Mouse (Mus musculus) stomach, embryonic 16.5 days (tissue): ENCODE measurements around the gene Invs. TPM values are rescaled to one million over a fixed set of nuclear protein-coding genes. Genes with fewer than 3 reads are reported as not detected.

ENCODE experiments used
- ATAC-seq: fragments of 200-750 bp; cut with Nextera tagmentation; 2 replicates; pipeline ENCODE4 v1.8.0; 2017; ENCODE audit warnings: moderate number of reproducible peaks, moderate TSS enrichment; ENCODE audit not compliant: insufficient read depth, low FRiP score
- H3K27ac ChIP-seq: fragments of 300-500 bp; sonication (generic); 2 replicates; pipeline ENCODE4 v1.5.1; 2014; ENCODE audit warnings: low read length
- H3K27me3 ChIP-seq: fragments of 300-500 bp; sonication (generic); 2 replicates; pipeline ENCODE4 v1.6.1; 2014; ENCODE audit warnings: low read length, control low read depth, mixed read lengths; ENCODE audit not compliant: control insufficient read depth, insufficient read depth
- H3K36me3 ChIP-seq: fragments of 300-500 bp; sonication (generic); 2 replicates; pipeline ENCODE4 v1.6.1; 2014; ENCODE audit warnings: low read length; ENCODE audit not compliant: control insufficient read depth, insufficient read depth
- H3K4me1 ChIP-seq: fragments of 300-500 bp; sonication (generic); 2 replicates; pipeline ENCODE4 v1.6.1; 2014; ENCODE audit warnings: low read length, control low read depth, mixed read lengths; ENCODE audit not compliant: control insufficient read depth, insufficient read depth
- H3K4me2 ChIP-seq: fragments of 300-500 bp; sonication (generic); 2 replicates; pipeline ENCODE4 v1.6.1; 2014; ENCODE audit warnings: low read depth, low read length, mixed read lengths
- H3K4me3 ChIP-seq: fragments of 300-500 bp; sonication (generic); replicated peaks from 2 replicates; pipeline ENCODE4 v1.5.1; 2014; ENCODE audit warnings: mild to moderate bottlenecking, low read length
- H3K9ac ChIP-seq: fragments of 300-500 bp; sonication (generic); 2 replicates; pipeline ENCODE4 v1.6.1; 2014; ENCODE audit warnings: low read length
- H3K9me3 ChIP-seq: fragments of 300-500 bp; sonication (generic); replicated peaks from 2 replicates; pipeline ENCODE4 v1.6.1; 2016; ENCODE audit warnings: low read length, control low read depth; ENCODE audit not compliant: control insufficient read depth
- WGBS: fragments of 180-500 bp; shearing (Covaris S2); extraction: QIAGEN DNeasy Blood & Tissue Kit; methylation state at CpG from one replicate; pipeline ENCODE4 v1.1.7; 2014; 5-methylcytosine and 5-hydroxymethylcytosine counted together
- polyA plus RNA-seq: library from polyadenylated mRNA; unstranded; fragments of >200 nt; fragmentation: Nextera tagmentation; extraction: Ambion mirVana; gene quantifications from 2 replicates; pipeline ENCODE4 v1.2.1, GENCODE M21; 2015

Invs gene
- polyA plus RNA-seq = 9.2 and 10.2 TPM in 2 replicates

DNA sequence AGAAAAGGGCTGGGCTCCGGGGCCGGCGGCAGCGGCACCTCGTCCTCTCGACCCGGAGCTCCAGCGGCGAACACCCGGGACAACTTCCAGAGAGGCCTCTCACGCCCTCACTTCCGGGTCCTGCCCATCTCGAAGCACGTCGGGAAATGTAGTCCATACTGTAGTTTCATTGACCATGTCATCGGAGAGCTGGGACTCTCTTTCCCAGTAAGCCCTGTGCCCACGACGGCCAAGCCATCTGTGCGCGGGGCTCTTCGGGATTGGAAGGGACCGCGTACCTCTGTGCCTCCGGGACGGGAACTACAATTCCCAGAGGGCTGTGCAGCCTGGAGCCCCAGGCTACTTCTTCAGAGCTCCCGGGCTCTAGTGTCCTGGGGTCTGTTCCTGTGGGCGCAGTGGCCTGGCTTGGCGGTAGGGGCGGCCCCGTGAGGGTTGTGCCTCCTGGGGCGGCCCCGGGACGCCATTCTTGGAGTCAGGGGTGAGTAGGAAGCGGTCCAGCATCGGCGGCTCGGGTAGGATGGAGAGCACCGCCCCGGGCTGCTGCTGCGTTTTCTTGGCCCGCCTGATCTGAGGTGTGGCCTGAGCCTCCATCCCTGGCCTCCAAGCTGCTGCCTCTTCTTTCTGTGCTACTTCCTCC is at the start of gene Invs, which contains the start of gene Erp44:
TSS of gene Invs (plus strand) at position 263 of the 637 bp plus-strand sequence.
TSS of gene Erp44 (minus strand) at position 61 of the 637 bp plus-strand sequence.
- Histone ChIP-seq H3K4me2 (peak within 1 kb of the TSS; percentile 72), H3K36me3 (no peaks in the 10 kb centered on the region), H3K4me1 (peaks cover 8% of the 10 kb centered on the region), H3K4me3 (peak within 1 kb of the TSS; percentile 96), H3K9ac (peak within 1 kb of the TSS; percentile 95), H3K27ac (peak within 1 kb of the TSS; percentile 85), H3K9me3 (no peaks in the 10 kb centered on the region), H3K27me3 (no peaks in the 10 kb centered on the region)
- under 1% methylated on average over 41 of the region's 41 CpGs for WGBS
- peak; percentile 100 for ATAC-seq

DNA sequence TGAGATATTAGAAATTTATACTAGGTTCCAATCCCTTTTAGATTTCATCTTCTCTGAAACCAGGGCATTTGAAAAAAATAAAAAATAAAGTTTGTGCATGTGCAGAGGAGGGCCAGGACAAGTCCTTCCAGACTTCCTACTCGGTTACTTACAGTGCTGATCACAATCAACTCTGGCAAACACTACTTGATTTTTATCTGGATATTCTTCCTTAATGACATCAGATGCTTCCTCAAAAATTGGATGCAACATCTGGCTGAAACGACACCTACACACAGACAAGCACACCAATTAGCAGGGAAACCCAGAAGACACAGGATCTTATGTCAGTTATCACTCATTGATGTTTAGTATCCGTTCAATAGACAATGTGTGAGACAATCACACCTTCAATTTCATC is 42.8 kb upstream of the Invs start:
- 79% methylated on average over 3 of the region's 3 CpGs for WGBS
- Histone ChIP-seq H3K27ac (no peak overlapping the region), H3K9ac (no peak overlapping the region), H3K4me3 (no peak overlapping the region), H3K4me2 (no peak overlapping the region), H3K4me1 (no peaks in the 10 kb centered on the region), H3K27me3 (no peaks in the 10 kb centered on the region), H3K9me3 (no peaks in the 10 kb centered on the region), H3K36me3 (no peaks in the 10 kb centered on the region)
- ATAC-seq = no peak

DNA sequence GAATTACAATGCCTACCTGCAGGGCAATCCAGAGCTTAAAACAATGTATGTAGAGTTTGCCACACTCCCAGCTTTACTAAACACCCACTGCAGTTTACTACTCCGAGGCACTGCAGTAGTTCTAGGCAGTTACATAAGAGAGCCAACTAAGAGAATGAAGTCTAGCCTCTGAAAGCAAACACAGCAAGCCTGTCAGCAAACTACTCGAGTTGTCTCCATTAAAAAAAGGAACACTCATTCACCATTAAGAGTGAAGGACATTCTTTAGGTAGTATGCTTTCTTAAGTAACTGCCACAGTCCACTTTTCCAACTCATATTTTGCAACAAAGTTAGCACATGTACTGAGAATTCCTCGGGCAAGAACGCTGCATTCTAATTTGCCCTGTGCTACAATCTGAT is 40.5 kb upstream of the Invs start:
- Histone ChIP-seq H3K27me3 (no peaks in the 10 kb centered on the region), H3K4me2 (no peak overlapping the region), H3K4me1 (no peaks in the 10 kb centered on the region), H3K9ac (no peak overlapping the region), H3K9me3 (no peaks in the 10 kb centered on the region), H3K4me3 (no peak overlapping the region), H3K36me3 (no peaks in the 10 kb centered on the region), H3K27ac (no peak overlapping the region)
- no peak for ATAC-seq
- 82% methylated on average over 4 of the region's 4 CpGs for WGBS

DNA sequence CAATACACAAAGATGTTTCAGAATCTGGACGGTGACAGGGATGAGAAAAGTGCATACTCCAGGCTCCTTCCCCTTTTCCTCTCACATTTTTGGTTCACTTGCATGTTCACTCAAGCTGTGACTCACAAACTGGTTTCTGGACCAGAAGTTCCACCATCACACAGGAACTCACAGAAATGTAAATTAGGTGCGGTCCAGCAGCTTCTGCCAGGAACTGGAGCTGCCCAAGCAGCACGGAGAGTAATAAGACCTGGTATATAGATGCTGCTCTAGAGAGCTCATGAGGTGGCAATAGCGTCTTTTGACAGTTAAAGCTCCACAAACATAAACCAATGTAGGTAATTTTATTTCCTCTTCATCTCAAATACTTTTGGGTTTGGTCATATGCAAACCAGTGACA is 37.1 kb upstream of the Invs start:
- Histone ChIP-seq H3K4me3 (no peak overlapping the region), H3K9me3 (no peaks in the 10 kb centered on the region), H3K27ac (no peak overlapping the region), H3K4me2 (no peak overlapping the region), H3K27me3 (no peaks in the 10 kb centered on the region), H3K36me3 (no peaks in the 10 kb centered on the region), H3K9ac (no peak overlapping the region), H3K4me1 (no peaks in the 10 kb centered on the region)
- 86% methylated on average over 4 of the region's 4 CpGs for WGBS
- ATAC-seq = no peak

DNA sequence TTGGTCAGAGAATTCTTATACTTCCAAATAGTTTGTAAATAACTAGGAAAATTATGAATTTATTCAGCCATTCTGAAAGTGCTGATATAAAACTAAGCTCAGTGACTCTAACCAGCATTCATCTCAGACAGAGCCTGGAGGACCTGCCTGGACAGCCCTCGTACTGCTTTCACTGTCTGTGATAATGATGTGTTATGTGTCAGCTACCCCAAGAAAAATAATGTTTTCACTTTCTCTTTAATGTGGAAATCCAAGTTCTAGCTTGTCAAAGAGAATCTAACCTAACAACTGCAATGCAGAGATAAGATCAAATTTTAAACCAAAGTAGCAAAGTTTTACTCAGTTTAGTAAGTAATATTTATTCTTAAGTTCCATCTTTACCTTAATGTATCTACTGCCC is 35.8 kb upstream of the Invs start:
- Histone ChIP-seq H3K27me3 (no peaks in the 10 kb centered on the region), H3K9me3 (no peaks in the 10 kb centered on the region), H3K9ac (no peak overlapping the region), H3K27ac (no peak overlapping the region), H3K4me1 (no peaks in the 10 kb centered on the region), H3K4me2 (no peak overlapping the region), H3K36me3 (no peaks in the 10 kb centered on the region), H3K4me3 (no peak overlapping the region)
- WGBS = 55% methylated on average over 1 of the region's 1 CpGs
- no peak for ATAC-seq

DNA sequence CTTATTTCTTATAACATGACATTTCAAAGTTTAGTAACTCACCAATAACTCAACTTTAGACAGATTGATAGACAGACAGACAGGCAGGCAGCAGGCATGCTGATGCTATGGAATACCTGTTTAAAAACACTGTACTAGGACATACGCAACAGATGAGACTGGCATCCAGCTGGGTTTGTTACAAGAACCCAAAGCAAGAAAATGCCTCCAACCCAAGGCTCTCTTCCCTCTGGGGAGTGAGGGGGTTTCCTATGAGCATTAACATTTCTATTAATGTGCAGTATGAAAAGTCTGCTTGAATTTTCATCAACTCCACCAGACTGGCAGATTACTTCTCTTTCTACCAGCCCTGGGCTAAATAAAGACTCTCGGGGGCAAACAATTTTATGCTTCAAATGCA is 35.3 kb upstream of the Invs start:
- Histone ChIP-seq H3K9ac (no peak overlapping the region), H3K4me1 (no peaks in the 10 kb centered on the region), H3K4me2 (no peak overlapping the region), H3K4me3 (no peak overlapping the region), H3K36me3 (no peaks in the 10 kb centered on the region), H3K27ac (no peak overlapping the region), H3K9me3 (no peaks in the 10 kb centered on the region), H3K27me3 (no peaks in the 10 kb centered on the region)
- no peak for ATAC-seq
- 89% methylated on average over 2 of the region's 2 CpGs for WGBS

DNA sequence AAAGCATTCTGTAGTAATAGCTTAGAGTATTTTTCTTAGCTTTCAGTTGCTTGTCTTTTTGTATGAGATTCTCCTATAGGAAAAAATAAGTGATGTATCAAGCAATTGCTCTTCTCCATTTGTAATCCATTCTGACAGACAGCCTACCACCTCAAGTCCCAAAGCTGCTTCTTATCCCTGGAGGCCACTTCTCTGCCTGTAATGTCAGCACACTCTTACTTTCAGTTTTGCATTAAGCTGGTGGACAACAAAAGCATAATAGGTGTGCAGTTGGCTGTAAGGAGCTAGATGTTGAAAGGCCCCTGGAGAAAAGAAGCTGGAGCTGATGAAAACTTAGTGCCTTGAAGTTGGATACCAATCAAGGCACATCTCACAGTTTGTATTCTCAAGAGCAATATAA is 26.3 kb upstream of the Invs start:
- Histone ChIP-seq H3K9me3 (no peaks in the 10 kb centered on the region), H3K36me3 (peaks cover 3% of the 10 kb centered on the region; the same call in 1 of the 2 replicates), H3K9ac (no peak overlapping the region), H3K4me2 (no peak overlapping the region), H3K4me3 (no peak overlapping the region), H3K27me3 (no peaks in the 10 kb centered on the region), H3K27ac (no peak overlapping the region), H3K4me1 (no peaks in the 10 kb centered on the region)
- no peak for ATAC-seq

DNA sequence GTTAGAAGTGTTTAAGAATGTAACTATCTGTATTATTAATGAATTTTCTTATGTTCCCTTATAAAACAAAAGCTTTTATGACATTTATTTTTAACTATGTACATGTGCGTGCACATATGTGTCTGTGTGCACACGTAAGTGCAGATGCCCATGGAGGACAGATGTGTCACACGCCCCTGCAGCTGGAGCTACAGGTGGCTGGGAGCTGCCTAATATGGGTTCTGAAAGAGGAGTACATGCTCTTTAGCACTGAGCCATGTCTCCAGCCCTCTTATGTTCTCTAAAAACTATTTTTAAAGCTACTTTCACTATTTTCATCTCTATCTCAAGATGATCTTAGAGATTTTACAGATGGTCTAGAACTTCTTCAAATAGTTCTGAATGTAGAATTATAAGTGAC is 21.5 kb upstream of the Invs start:
- 92% methylated on average over 3 of the region's 3 CpGs for WGBS
- no peak overlapping the region for H3K9ac ChIP-seq
- no peak overlapping the region for H3K4me2 ChIP-seq
- no peak overlapping the region for H3K4me3 ChIP-seq
- H3K4me1 ChIP-seq = no peaks in the 10 kb centered on the region
- H3K9me3 ChIP-seq = no peaks in the 10 kb centered on the region
- no peaks in the 10 kb centered on the region for H3K36me3 ChIP-seq
- no peak overlapping the region for H3K27ac ChIP-seq
- no peak for ATAC-seq
- H3K27me3 ChIP-seq = no peaks in the 10 kb centered on the region

DNA sequence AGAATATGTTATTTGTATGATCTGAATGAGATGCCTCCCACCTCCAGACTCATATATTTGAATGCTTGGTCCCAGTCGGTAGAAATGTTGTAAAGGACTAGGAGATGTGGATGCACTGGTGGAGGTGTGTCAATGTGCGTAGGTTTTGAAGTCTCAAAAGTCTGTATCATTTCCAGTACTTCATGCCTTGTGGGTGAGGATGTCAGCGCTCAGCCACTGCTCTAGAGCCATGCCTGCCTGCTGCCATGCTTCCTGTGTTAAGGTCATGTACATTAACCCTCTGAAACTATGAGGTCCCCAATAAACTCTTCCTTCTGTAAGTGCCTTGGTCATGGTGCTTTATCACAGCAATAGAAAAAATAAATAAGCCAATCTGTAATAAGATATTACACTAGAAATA is 11.9 kb upstream of the Invs start:
- no peaks in the 10 kb centered on the region for H3K27me3 ChIP-seq
- ATAC-seq = no peak
- no peak overlapping the region for H3K4me2 ChIP-seq
- H3K36me3 ChIP-seq = no peaks in the 10 kb centered on the region
- 85% methylated on average over 3 of the region's 3 CpGs for WGBS
- H3K9ac ChIP-seq = no peak overlapping the region
- no peaks in the 10 kb centered on the region for H3K4me1 ChIP-seq
- no peak overlapping the region for H3K4me3 ChIP-seq
- H3K27ac ChIP-seq = no peak overlapping the region
- no peaks in the 10 kb centered on the region for H3K9me3 ChIP-seq
